In genomic region chr9:113792651-113793512, GRCm38 (mm10) we compare ENCODE assay signal across 8 mouse cellular contexts. TPM values are rescaled to one million over a fixed set of nuclear protein-coding genes. Genes with fewer than 3 reads are reported as not detected.
A peak's percentile ranks its signal among the peaks of the same experiment; 100 is the strongest.
DNase-seq lines count a peak whose midpoint lies in the region; ATAC-seq and TF ChIP-seq lines count a peak whose summit lies in the region.

No protein-coding gene starts in this region.

- peak overlapping the region; percentile 65 for H3K9ac ChIP-seq in heart, embryonic 11.5 days (ENCODE audit: low read depth, low read length)
- H3K9ac ChIP-seq in kidney, embryonic 14.5 days (ENCODE audit: low read depth, low read length) = peak overlapping the region; percentile 53
- H3K9ac ChIP-seq in limb, embryonic 13.5 days = peak overlapping the region; percentile 55
- peak overlapping the region; percentile 76 for H3K9ac ChIP-seq in midbrain, embryonic 13.5 days (replicated peaks)

- H3K4me3 ChIP-seq in embryonic fibroblast, embryonic 13.5 days (ENCODE audit: insufficient read depth, low read length) = no peak overlapping the region
- H3K4me3 ChIP-seq in heart, embryonic 11.5 days (ENCODE audit: low read depth, low read length) = peak overlapping the region; percentile 49
- peak overlapping the region; percentile 41 for H3K4me3 ChIP-seq in kidney, embryonic 14.5 days (ENCODE audit: low read length)
- peak overlapping the region; percentile 38 for H3K4me3 ChIP-seq in limb, embryonic 13.5 days
- peak overlapping the region; percentile 55 for H3K4me3 ChIP-seq in midbrain, embryonic 13.5 days (replicated peaks)

- H3K4me2 ChIP-seq in heart, embryonic 11.5 days = peak overlapping the region; percentile 63
- peak overlapping the region; percentile 62 for H3K4me2 ChIP-seq in kidney, embryonic 14.5 days (replicated peaks; ENCODE audit: low read depth, low read length)
- H3K4me2 ChIP-seq in limb, embryonic 13.5 days (replicated peaks) = peak overlapping the region; percentile 62
- peak overlapping the region; percentile 66 for H3K4me2 ChIP-seq in midbrain, embryonic 13.5 days (replicated peaks)

- no peaks in the 10 kb centered on the region for H3K36me3 ChIP-seq in heart, embryonic 11.5 days (ENCODE audit: control insufficient read depth, insufficient read depth, low read length)
- no peaks in the 10 kb centered on the region for H3K36me3 ChIP-seq in kidney, embryonic 14.5 days (ENCODE audit: control insufficient read depth, insufficient read depth, low read length)
- H3K36me3 ChIP-seq in limb, embryonic 13.5 days = no peaks in the 10 kb centered on the region
- no peaks in the 10 kb centered on the region for H3K36me3 ChIP-seq in midbrain, embryonic 13.5 days

- peak; percentile 20 to 48 for DNase-seq in spleen, adult 18-20 months
- no peak for DNase-seq in spleen, adult 12 weeks (ENCODE audit: low spot score)
- peak; percentile 78 for DNase-seq in skeletal muscle tissue, adult 2 months (ENCODE audit: low read depth, low spot score)

- ATAC-seq in heart, embryonic 11.5 days (replicated peaks; ENCODE audit: insufficient number of reproducible peaks, low FRiP score, low TSS enrichment) = peak; percentile 77
- ATAC-seq in kidney, embryonic 14.5 days (ENCODE audit: low FRiP score, low TSS enrichment) = peak; percentile 90
- peak; percentile 88; the same call in 1 of the 2 replicates for ATAC-seq in limb, embryonic 13.5 days (ENCODE audit: low FRiP score, low read depth)
- peak; percentile 98 for ATAC-seq in midbrain, embryonic 13.5 days

- H3K27ac ChIP-seq in embryonic fibroblast, embryonic 13.5 days (ENCODE audit: insufficient read depth, low read length) = no peak overlapping the region
- H3K27ac ChIP-seq in heart, embryonic 11.5 days (ENCODE audit: low read depth, low read length) = peak overlapping the region; percentile 37
- H3K27ac ChIP-seq in kidney, embryonic 14.5 days (ENCODE audit: low read depth, low read length) = peak overlapping the region; percentile 45; the same call in 1 of the 2 replicates
- peak overlapping the region; percentile 72 for H3K27ac ChIP-seq in limb, embryonic 13.5 days
- H3K27ac ChIP-seq in midbrain, embryonic 13.5 days = peak overlapping the region; percentile 95

- no peak for TF ChIP-seq CTCF in embryonic fibroblast, embryonic 13.5 days (IDR thresholded peaks at IDR 0.05; ENCODE audit: borderline replicate concordance, insufficient read depth, low read length)

- no peaks in the 10 kb centered on the region for H3K9me3 ChIP-seq in heart, embryonic 11.5 days (replicated peaks; ENCODE audit: control insufficient read depth, low read length)
- H3K9me3 ChIP-seq in kidney, embryonic 14.5 days (ENCODE audit: control insufficient read depth, low read length) = no peaks in the 10 kb centered on the region
- H3K9me3 ChIP-seq in limb, embryonic 13.5 days = no peaks in the 10 kb centered on the region
- no peaks in the 10 kb centered on the region for H3K9me3 ChIP-seq in midbrain, embryonic 13.5 days

- TF ChIP-seq POLR2A in embryonic fibroblast, embryonic 13.5 days (IDR thresholded peaks at IDR 0.05; ENCODE audit: low read depth, low read length) = 0 out of 2 replicates have a peak, but pooled peaks have one; percentile 20

- H3K4me1 ChIP-seq in embryonic fibroblast, embryonic 13.5 days (ENCODE audit: control insufficient read depth, insufficient read depth, low read length) = peaks cover 9% of the 10 kb centered on the region
- H3K4me1 ChIP-seq in heart, embryonic 11.5 days (ENCODE audit: control insufficient read depth, insufficient read depth, low read length) = peaks cover 14% of the 10 kb centered on the region
- H3K4me1 ChIP-seq in kidney, embryonic 14.5 days (ENCODE audit: control insufficient read depth, insufficient read depth, low read length) = peaks cover 5% of the 10 kb centered on the region; the same call in 1 of the 2 replicates
- H3K4me1 ChIP-seq in limb, embryonic 13.5 days = peaks cover 16% of the 10 kb centered on the region
- peaks cover 30% of the 10 kb centered on the region for H3K4me1 ChIP-seq in midbrain, embryonic 13.5 days (replicated peaks)

- WGBS in heart, embryonic 11.5 days (ENCODE audit: insufficient replicate concordance) = 3% methylated on average over 17 of the region's 17 CpGs
- 2% methylated on average over 17 of the region's 17 CpGs for WGBS in kidney, embryonic 14.5 days
- under 1% methylated on average over 17 of the region's 17 CpGs for WGBS in limb, embryonic 13.5 days
- WGBS in midbrain, embryonic 13.5 days = under 1% methylated on average over 17 of the region's 17 CpGs

- H3K27me3 ChIP-seq in heart, embryonic 11.5 days (ENCODE audit: control insufficient read depth, insufficient read depth, low read length) = no peaks in the 10 kb centered on the region
- H3K27me3 ChIP-seq in kidney, embryonic 14.5 days (ENCODE audit: control insufficient read depth, insufficient read depth, low read length) = no peaks in the 10 kb centered on the region
- no peaks in the 10 kb centered on the region for H3K27me3 ChIP-seq in limb, embryonic 13.5 days
- no peaks in the 10 kb centered on the region for H3K27me3 ChIP-seq in midbrain, embryonic 13.5 days

RNA-seq across cellular contexts. Expression of gene Clasp2, which starts 51.6 kb away (rescaled TPM):
- 37.5 and 43.7 TPM in 2 replicates for polyA plus RNA-seq in embryonic fibroblast, embryonic 13.5 days (2011; ENCODE audit: insufficient read length, low read depth, missing spikeins)
- polyA plus RNA-seq in heart, embryonic 11.5 days (2014; fragmentation: Nextera tagmentation; extraction: Ambion mirVana) = 25.3 and 25.8 TPM in 2 replicates
- 20.3 and 29.6 TPM in 2 replicates for polyA plus RNA-seq in kidney, embryonic 14.5 days (2014; fragmentation: Nextera tagmentation; extraction: Ambion mirVana)
- polyA plus RNA-seq in limb, embryonic 13.5 days (2015; fragmentation: Nextera tagmentation; extraction: Ambion mirVana) = 27.6 and 28.1 TPM in 2 replicates
- 108 and 113 TPM in 2 replicates for polyA plus RNA-seq in midbrain, embryonic 13.5 days (2015; fragmentation: Nextera tagmentation; extraction: Ambion mirVana)
